Mouse (Mus musculus) CD4-positive, CD25-positive, alpha-beta regulatory T cell, adult 9 weeks (primary cell): Measurements from ENCODE around the gene Pla2g12b. TPM values are rescaled to one million over a fixed set of nuclear protein-coding genes. Genes with fewer than 3 reads are reported as not detected.

Experiments used
- polyA plus RNA-seq: library from polyadenylated mRNA; unstranded; fragments of 100-300 nt; shearing (Covaris generic); gene quantifications from one replicate; pipeline ENCODE4 v1.2.1, GENCODE M21; 2017

Gene Pla2g12b
- polyA plus RNA-seq: not detected

GRCm38 (mm10) chr10:59402899-59403792 lies at the start of gene Pla2g12b:
Gene Pla2g12b (plus strand): TSS chr10:59403660.

DNA sequence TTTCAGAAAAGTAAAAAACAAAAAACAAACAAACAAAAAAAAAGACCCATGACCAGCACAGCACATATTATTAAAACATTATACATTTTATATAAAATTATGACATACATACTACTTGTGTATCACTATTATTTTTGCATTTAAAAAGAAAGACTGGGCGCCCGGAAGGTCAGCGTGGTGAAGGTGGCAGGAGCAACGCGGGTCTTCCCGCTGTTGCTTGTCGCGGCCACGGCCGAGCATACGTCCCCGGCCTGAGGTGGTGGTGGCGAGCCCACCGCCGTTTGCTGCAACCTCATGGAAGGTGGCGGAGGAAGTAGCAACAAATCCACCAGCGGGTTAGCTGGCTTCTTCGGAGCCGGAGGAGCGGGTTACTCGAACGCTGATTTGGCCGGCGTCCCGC lies 8.0 kb upstream of the Pla2g12b start, which contains the start of gene Gm10273:
Gene Gm10273 (plus strand): TSS at position 172 of the 400 bp plus-strand sequence.

GRCm38 (mm10) chr10:59441735-59442134 lies 38.3 kb downstream of the Pla2g12b start, which contains the start of gene Oit3:
Gene Oit3 (minus strand): TSS chr10:59441778.

Other genes starting within 250 kb of the Pla2g12b start
- 0.38 TPM for gene Sept10, start 181.8 kb upstream of the Pla2g12b start, polyA plus RNA-seq
- gene Sowahc, start 181.7 kb upstream of the Pla2g12b start, polyA plus RNA-seq: 0.57 TPM
- gene P4ha1, start 80.4 kb upstream of the Pla2g12b start, polyA plus RNA-seq: 83.9 TPM
- 83.7 TPM for gene Gm10273, start 8.0 kb upstream of the Pla2g12b start, polyA plus RNA-seq
- 0.22 TPM for gene Oit3, start 38.1 kb downstream of the Pla2g12b start, polyA plus RNA-seq
- not detected for gene Gm10322, start 212.4 kb downstream of the Pla2g12b start, polyA plus RNA-seq
- gene Mcu, start 213.0 kb downstream of the Pla2g12b start, polyA plus RNA-seq: 6.5 TPM